ENCODE assay signal across 19 mouse cellular contexts in genomic region chr3:29539902-29540301, GRCm38 (mm10).
DNase-seq lines count a peak whose midpoint lies in the region; ATAC-seq lines count a peak whose summit lies in the region.
"Had no signal": no experiment of that assay in that cellular context is flagged by ENCODE, and none has a peak within 500 bp of the region (broad histone marks: within the 10 kb centered on the region; RNA-seq: fewer than 3 reads in every experiment).

No protein-coding gene starts in this region.

- no peak for DNase-seq in kidney, postnatal 4 days
- DNase-seq in layer of hippocampus, adult 9-11 months, result peak; percentile 43
- no peak for DNase-seq in layer of hippocampus, adult 9-10 months (ENCODE audit: low spot score)
- peak; percentile 6 for DNase-seq in right cerebral cortex, postnatal 25 days
- DNase-seq in right cerebral cortex, postnatal 14 days, result no peak
- no peak for DNase-seq in heart, postnatal 25 days (ENCODE audit: low spot score)
- DNase-seq: adrenal gland, postnatal 25 days; cerebellum, adult 2 months; cerebellum, postnatal 10 days; gastrocnemius, postnatal 14 days; heart, adult 2 months; heart, postnatal 14 days had no signal

- no peak overlapping the region for H3K4me2 ChIP-seq in kidney, embryonic 16.5 days (replicated peaks; ENCODE audit: low read depth, low read length)
- H3K4me2 ChIP-seq: forebrain, embryonic 15.5 days; heart, embryonic 11.5 days; heart, embryonic 15.5 days; hindbrain, embryonic 14.5 days had no signal

- H3K9ac ChIP-seq in kidney, embryonic 16.5 days (replicated peaks; ENCODE audit: low read length), result no peak overlapping the region
- H3K9ac ChIP-seq: forebrain, embryonic 15.5 days; heart, embryonic 15.5 days; hindbrain, embryonic 14.5 days had no signal

- no peaks in the 10 kb centered on the region for H3K4me1 ChIP-seq in kidney, embryonic 16.5 days (ENCODE audit: insufficient read depth, low read length)
- H3K4me1 ChIP-seq: heart, embryonic 15.5 days had no signal

- no peaks in the 10 kb centered on the region for H3K9me3 ChIP-seq in kidney, embryonic 16.5 days (ENCODE audit: low read length)
- H3K9me3 ChIP-seq: embryonic facial prominence, embryonic 10.5 days; forebrain, embryonic 15.5 days; heart, embryonic 15.5 days; hindbrain, embryonic 10.5 days had no signal

- no peak for ATAC-seq in kidney, embryonic 16.5 days (ENCODE audit: low FRiP score, low TSS enrichment)
- ATAC-seq: forebrain, embryonic 15.5 days had no signal

- intact Hi-C loops in heart, postnatal 25 days (cut with DNase I), result no loop called here

- H3K27me3 ChIP-seq in kidney, embryonic 16.5 days (ENCODE audit: insufficient read depth, low read length), result no peaks in the 10 kb centered on the region
- H3K27me3 ChIP-seq: forebrain, embryonic 15.5 days; heart, embryonic 15.5 days had no signal

- H3K27ac ChIP-seq in kidney, embryonic 16.5 days (ENCODE audit: low read length), result peak overlapping the region; percentile 46; the same call in 1 of the 2 replicates
- H3K27ac ChIP-seq: embryonic facial prominence, embryonic 10.5 days; forebrain, embryonic 15.5 days; heart, adult 2 months; heart, embryonic 15.5 days; hindbrain, embryonic 10.5 days; hindbrain, embryonic 14.5 days had no signal

- H3K36me3 ChIP-seq in kidney, embryonic 16.5 days (ENCODE audit: insufficient read depth, low read length), result no peaks in the 10 kb centered on the region
- H3K36me3 ChIP-seq: embryonic facial prominence, embryonic 10.5 days; forebrain, embryonic 15.5 days; heart, embryonic 15.5 days; hindbrain, embryonic 10.5 days had no signal

- H3K4me3 ChIP-seq in kidney, embryonic 16.5 days (ENCODE audit: low read length), result no peak overlapping the region
- H3K4me3 ChIP-seq: embryonic facial prominence, embryonic 10.5 days; forebrain, embryonic 15.5 days; heart, adult 2 months; heart, embryonic 15.5 days; hindbrain, embryonic 10.5 days had no signal

- 31% methylated on average over 1 of the region's 1 CpGs for WGBS in kidney, embryonic 16.5 days

Comparison
In these comparisons a context has a peak if more than half of its experiments do, and no peak if none do; other contexts are left out.
1. DNase-seq: peak in layer of hippocampus, adult 9-11 months (single experiment) and right cerebral cortex, postnatal 25 days (single experiment); none in kidney, postnatal 4 days (0 of 2), layer of hippocampus, adult 9-10 months (single experiment), right cerebral cortex, postnatal 14 days (single experiment) and heart, postnatal 25 days (single experiment).